Mouse (Mus musculus): ENCODE measurements around the gene Xxylt1. TPM values are rescaled to one million over a fixed set of nuclear protein-coding genes. Genes with fewer than 3 reads are reported as not detected.

Gene Xxylt1
- total RNA-seq, 1 experiment from 2014 or later = 8.6 TPM

DNA sequence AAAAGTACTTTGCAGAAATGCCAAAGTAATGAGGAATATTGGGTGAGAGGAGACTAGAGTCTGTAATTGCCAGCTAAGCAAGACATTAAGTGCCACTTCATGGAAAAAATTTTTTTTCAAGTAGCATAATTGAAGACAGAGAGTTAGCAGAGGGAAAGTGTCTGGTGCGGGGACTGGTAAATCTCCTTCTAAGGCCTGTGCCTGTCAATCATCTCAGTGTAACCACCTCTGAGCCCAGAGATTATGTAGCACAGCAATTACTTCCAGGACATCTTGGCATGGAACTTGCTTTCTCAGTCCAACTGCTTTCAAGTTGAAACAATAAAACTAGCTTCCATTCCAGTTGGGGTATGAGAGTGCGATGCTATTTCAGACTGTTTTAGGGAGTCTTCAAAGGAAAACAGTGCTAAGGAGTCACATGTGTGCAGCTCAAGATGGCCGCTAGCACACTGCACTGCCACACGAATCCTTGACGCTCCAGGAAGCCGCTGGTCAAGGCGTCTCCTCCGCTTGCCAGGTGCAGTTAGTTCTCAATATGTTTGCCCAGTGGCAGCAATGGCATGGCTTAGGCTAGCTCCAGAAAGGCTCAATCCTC lies 45.5 kb downstream of the Xxylt1 start:
- ATAC-seq (replicated peaks; ENCODE audit: insufficient number of reproducible peaks, low FRiP score, low TSS enrichment, poor library complexity, severe bottlenecking) = no peak

DNA sequence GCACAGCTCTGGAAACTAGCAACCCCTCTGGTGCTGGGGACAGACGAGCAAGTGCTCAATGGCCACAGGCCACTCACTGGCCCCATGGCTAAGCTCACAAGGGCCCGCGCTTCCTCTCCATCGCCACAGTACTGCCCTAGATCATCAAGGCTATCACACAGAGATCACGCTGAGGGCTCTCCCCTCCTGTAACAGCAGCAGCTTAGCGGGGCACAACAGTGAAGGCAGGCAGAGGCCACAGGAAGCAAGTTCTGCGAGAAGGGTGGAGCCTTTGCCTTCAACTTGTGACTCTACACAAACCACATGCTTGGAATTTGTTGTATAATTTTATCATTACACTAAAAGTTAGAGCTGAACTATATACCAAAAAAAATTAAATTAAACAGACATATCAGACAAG lies 46.0 kb downstream of the Xxylt1 start:
- ATAC-seq (replicated peaks; ENCODE audit: insufficient number of reproducible peaks, low FRiP score, low TSS enrichment, poor library complexity, severe bottlenecking) = no peak

DNA sequence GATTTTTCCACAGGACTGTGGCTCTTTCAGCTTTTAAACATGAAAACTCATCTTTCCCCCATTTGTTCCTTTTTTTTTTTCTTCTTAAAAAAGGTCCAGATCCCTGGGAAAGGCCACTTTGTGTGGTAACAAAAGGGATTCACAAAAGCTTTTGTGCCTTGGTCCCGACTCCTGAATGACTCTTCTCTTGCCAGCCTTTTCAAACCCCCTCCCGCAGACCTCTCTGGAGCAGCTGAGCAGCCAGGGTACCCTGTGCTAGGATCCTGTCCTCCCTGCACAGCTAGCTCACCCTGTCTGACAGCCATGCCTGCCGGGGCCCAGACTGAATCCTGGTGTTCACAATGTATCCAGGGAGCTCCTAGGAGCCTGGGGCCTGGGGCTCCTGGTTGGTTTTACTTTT lies 47.2 kb downstream of the Xxylt1 start:
- no peak for ATAC-seq (replicated peaks; ENCODE audit: insufficient number of reproducible peaks, low FRiP score, low TSS enrichment, poor library complexity, severe bottlenecking)

DNA sequence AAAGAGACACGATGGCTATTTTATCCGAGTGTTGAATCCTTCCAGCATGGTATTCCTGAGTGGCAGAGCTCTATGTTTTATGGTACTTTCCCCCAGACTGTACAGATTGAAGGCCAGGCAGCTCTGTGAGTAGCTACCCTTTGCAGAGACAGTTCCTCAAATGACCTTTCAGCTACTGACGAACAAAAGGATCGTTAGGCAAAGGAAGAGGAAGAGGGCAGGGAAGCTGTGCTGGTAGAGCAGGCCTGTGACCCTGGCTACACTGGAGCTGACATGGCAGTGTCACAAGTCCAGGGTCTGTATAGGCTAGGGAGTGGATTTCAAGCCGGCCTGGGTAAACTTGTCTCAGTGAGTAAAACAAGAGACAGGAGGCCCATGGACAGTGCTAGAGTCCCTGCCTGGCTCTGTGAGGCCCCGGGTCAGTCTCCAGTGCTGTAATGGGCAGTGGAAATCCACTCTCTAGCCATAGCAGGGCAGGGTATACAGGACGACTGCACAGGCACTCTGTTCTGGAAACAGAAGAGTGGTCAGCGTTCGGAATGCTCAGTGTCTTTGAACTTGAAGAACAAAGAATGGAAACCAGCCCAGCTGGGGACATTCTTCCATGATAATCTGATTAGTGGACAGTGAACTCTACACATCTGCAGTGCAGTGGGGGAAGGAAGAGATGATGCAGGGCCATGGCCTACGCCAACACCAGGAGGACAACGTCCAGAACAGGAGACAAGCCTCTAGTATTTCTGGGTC lies 51.3 kb downstream of the Xxylt1 start:
- ATAC-seq (replicated peaks; ENCODE audit: insufficient number of reproducible peaks, low FRiP score, low TSS enrichment, poor library complexity, severe bottlenecking) = peak; percentile 77

DNA sequence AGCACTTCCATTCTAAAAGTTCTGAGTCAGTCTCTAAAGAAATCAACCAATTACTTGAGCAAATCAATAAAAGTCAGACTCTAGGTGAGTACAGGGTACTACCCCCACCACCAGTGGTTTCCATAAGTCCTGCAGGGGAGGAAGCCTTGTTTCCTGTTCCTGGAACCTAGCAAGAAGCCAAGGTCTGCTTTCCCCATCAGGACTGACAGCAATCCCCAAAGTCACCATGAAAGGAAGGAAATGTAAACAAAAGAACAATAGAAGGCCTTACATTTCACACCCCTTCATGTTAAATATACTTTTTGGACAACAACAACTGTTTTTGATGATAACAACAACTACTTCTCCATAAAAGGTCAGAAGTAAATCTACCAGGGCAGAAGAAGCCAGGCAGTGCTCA lies 53.6 kb downstream of the Xxylt1 start:
- ATAC-seq (replicated peaks; ENCODE audit: insufficient number of reproducible peaks, low FRiP score, low TSS enrichment, poor library complexity, severe bottlenecking) = no peak

DNA sequence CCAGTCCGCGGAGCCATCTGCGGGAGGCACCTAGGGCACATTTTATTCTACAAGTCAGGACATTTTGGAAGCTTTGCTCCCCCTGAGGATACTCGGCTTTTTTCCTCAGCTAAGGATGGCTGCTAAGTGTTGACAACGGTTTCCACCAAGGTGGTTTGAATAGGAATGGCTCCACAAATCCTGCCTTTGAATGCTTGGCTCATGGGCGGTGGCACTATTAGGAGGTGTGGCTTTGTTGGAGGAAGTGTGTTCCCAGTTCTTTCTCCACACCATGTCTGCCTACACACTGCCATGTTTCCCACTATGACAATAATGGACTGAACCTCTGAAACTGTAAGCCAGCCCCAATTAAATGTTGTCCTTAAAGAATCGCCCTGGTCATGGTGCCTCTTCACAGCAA lies 55.7 kb downstream of the Xxylt1 start:
- no peak for ATAC-seq (replicated peaks; ENCODE audit: insufficient number of reproducible peaks, low FRiP score, low TSS enrichment, poor library complexity, severe bottlenecking)

DNA sequence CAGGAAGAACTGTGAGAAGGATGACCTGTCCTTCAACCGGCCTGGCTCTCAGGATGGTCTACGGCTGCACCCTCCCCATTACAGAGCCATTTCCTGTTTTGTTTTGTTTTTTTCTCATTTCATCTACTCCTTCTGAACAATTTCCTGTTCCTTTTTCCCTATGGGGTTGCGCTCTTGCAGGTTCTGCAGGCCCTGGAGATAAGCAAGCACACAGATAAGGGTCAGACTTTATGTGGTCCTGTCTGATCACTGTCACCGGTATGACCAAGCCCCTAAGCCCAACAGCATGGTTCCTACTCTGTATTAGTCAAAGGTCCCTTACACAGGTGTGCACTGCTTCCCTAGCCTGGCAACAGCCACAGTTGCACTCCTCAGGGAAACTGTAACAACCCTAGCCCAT lies 56.2 kb downstream of the Xxylt1 start:
- ATAC-seq (replicated peaks; ENCODE audit: insufficient number of reproducible peaks, low FRiP score, low TSS enrichment, poor library complexity, severe bottlenecking) = no peak

DNA sequence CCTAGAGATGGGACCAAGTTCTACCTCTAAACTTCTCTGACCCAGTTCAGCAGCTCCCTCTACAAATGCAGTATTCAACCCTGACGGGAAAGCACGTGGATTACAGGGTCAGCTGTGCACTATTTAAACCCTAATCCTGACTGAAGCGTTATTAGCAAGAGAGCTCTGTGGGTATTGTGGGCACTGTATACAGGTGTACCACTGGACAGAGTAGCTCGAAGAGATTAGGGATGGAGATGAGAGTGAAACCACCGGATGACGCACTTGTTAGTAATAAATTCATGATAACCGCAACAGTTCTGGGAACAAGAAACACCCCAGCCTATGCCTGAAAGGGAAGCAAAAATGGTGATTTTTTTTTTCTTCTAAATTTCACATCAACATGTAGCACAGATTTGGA lies 57.0 kb downstream of the Xxylt1 start:
- ATAC-seq (replicated peaks; ENCODE audit: insufficient number of reproducible peaks, low FRiP score, low TSS enrichment, poor library complexity, severe bottlenecking) = 0 out of 2 replicates have a peak, but pooled peaks have one; percentile 25

DNA sequence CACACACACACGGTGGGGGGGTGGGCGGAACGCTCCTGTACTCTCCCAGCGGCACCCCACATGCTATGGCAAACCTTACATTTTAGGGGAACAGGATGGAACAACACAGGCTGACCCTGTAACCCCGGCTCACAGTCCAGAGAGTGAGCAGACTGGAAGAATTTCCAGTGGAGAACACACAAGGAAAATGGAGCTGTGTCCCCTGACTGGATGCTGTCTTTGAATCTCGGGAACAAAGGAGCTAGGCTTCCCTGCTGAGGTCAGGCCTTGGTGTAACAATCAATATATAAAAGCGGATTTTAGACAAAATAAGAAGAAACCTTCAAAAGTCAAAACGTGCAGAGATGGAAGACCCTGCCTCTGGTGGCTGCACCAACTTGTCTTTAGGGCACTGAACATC lies 57.4 kb downstream of the Xxylt1 start:
- ATAC-seq (replicated peaks; ENCODE audit: insufficient number of reproducible peaks, low FRiP score, low TSS enrichment, poor library complexity, severe bottlenecking) = no peak

DNA sequence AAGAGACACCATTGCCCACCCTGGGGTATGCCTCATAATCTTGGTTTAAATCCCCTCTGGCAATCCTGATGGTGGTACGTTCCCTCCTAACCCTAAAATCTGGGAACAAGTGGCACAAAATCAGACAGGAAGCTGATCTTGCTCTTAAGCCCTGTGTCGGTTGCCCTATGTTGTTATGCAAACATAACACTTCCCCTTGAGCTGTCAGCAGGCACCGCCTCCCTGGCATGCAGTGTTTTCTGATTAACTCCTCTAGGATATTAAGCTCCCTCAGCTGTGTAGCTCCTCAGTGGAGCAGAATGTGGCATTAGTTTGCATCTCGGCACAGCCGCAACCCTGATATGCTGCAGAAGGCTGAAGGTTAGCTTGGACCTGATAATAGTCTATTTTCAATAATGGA lies 58.9 kb downstream of the Xxylt1 start:
- ATAC-seq (replicated peaks; ENCODE audit: insufficient number of reproducible peaks, low FRiP score, low TSS enrichment, poor library complexity, severe bottlenecking) = peak; percentile 47; the same call in 1 of the 2 replicates

DNA sequence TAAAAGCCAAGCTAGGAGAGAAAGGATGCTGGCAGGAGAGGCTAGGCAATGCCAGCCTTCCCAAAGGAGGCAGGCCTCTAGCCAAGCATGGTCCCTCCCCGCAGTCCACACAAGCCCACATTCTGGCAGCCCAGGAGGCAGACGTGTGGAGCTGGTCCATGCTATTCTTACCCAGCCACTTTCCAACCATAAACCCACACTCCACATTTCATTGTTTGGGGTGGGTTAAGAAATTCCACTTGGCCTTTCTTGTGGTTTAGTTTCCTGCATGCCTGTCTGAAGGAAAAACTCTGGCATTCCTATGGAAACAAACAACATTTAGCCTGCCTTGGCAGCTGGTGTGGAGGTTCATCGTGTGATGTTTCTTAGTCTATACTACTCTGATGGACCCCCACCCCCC lies 61.7 kb downstream of the Xxylt1 start:
- no peak for ATAC-seq (replicated peaks; ENCODE audit: insufficient number of reproducible peaks, low FRiP score, low TSS enrichment, poor library complexity, severe bottlenecking)

DNA sequence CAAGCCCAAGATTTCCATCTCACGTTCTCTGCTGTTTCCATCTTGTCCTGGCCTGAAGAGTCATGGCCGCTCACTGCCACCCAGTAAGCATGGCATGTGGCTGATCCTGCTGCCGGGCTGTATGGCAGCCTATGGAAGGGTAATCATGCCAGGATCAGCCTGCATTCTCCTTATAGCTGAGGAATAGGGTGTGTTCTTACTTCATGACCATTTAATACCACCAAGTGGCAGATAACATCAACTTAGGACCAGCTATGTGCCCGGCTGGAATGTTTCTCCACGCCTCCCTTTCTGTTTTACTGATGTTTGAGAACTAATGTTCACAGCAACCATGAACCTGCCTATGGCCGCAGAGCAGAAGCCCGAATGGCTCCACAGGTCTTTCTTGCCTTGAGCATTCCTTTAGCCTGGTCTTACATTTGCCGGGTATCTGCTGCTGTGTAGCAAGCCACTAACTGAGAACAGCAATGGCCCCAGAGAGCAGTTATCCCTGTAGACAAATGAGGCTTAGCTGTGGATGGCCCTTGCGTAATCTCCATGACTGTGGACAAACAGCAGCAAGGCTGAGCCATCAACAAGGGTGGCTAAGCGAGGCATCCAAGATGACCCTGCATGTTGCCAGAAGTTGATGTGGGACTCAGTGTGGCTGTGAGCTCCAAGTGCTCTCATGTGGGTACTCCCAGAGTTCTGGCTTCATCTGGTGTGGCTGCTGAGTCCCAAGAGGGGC lies 63.4 kb downstream of the Xxylt1 start:
- ATAC-seq (replicated peaks; ENCODE audit: insufficient number of reproducible peaks, low FRiP score, low TSS enrichment, poor library complexity, severe bottlenecking) = no peak

DNA sequence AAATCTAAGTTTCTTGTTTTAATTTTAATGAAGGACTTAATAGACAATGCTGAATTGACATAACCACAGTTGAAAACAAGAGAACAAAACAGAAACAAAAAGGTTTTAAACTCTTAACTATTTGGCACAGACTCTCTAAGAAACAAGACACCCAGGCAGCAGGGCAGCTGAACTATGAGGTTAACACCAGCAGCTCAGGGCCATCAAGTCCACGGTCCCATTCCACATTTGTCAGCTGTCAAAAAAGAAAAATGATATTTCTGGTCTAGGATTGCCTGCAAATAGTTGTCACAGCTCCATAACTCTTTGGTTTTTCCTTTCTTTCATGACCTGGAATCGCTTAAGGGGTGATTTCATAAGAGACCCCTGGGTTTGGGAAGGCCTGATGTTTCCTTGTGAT lies 64.6 kb downstream of the Xxylt1 start:
- ATAC-seq (replicated peaks; ENCODE audit: insufficient number of reproducible peaks, low FRiP score, low TSS enrichment, poor library complexity, severe bottlenecking) = no peak

DNA sequence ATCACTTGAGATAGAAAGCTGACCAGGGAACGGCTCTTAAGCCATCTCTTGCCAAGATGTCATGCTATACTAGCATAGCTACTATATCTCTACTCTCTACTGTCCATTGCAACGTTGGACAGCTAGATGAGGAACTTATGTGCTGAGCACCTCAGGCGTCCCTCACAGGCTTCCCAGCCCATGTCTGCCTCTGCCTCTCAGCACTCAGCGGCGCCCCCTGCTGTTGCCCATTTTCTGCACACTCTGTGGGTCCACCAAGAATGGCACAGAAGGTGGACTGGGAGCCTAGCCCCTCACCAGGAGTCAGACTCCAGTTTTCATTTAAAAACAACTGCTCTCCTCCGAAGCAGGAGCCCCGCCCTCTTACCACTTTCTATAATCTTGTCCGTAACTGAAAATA lies 65.1 kb downstream of the Xxylt1 start:
- ATAC-seq (replicated peaks; ENCODE audit: insufficient number of reproducible peaks, low FRiP score, low TSS enrichment, poor library complexity, severe bottlenecking) = peak; percentile 45; the same call in 1 of the 2 replicates

DNA sequence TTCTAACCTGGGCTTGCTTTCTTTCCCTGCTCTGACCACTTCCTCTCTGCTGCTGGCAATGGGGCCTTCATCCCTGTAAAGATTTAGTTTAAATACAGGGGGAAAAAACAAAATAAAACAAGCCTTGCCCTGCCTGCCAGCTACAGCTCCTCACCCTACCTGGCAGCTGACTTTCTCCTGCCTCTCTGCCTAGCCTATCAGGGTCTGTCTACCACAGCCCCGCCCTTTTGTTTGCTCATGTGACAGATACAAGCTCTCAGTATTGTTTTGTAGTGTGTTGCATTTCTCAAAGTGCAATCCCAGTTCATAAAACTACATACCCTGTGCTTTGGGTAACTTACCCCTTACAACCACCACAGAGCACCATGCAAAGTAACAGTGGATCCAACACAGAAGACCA lies 66.0 kb downstream of the Xxylt1 start:
- ATAC-seq (replicated peaks; ENCODE audit: insufficient number of reproducible peaks, low FRiP score, low TSS enrichment, poor library complexity, severe bottlenecking) = no peak

DNA sequence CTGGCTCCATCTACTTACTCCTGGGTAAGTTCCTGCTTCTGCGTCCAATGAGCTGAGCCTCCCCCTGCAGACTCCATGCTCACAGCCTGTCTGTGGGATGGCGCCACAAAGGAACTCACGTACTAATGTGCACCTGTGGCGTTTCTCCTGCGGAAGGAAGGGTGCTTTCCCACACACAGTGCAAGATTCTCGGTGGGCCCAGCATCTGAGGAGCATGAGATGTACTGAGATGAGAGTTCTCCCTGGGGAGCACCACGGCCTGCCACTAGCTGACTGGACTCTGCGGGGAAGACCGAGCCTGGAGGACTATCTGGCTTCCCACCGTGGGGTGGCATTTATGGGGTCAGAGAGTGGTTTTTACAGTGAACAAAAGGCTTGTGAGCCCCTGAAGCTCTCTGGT lies 69.0 kb downstream of the Xxylt1 start:
- no peak for ATAC-seq (replicated peaks; ENCODE audit: insufficient number of reproducible peaks, low FRiP score, low TSS enrichment, poor library complexity, severe bottlenecking)

DNA sequence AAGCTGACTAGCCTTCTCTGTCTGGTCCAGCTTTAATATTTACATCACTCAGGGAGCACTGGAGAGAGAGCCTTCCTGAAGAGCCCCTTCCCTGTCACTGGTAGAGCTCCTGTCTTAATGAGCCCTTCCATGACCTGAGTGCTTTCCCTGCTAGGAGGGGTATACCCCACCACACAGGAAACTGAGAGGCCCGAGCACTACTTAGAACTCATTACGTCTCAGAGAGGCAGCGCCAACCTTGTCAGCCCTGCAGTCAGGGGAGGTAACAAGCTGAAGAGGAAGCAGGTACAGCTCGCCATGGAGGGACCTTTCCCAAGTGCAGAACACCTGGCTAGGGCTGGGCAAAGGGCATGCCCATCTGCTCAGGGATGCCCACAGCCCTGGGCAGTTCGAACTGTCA lies 70.8 kb downstream of the Xxylt1 start:
- ATAC-seq (replicated peaks; ENCODE audit: insufficient number of reproducible peaks, low FRiP score, low TSS enrichment, poor library complexity, severe bottlenecking) = no peak

DNA sequence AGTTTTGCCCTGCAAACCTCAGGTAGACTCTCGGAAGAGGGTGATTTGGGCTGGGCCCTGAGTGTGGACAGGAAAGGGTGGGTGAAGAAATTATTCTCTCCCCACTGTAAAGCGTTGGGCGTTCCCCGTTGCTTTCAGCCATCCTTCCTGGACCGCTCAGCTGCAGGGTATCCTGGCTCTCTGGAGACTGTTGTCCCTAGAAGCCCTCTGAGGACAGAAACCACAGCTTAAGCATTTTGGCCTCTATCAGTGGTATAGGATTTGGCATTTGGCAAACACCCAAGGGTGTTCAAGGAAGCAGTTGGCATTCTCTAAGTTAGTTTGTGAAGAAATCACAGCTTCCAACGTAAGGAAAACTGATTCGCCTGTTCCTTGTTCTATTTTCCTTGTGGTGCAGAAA lies 72.9 kb downstream of the Xxylt1 start:
- ATAC-seq (replicated peaks; ENCODE audit: insufficient number of reproducible peaks, low FRiP score, low TSS enrichment, poor library complexity, severe bottlenecking) = no peak

DNA sequence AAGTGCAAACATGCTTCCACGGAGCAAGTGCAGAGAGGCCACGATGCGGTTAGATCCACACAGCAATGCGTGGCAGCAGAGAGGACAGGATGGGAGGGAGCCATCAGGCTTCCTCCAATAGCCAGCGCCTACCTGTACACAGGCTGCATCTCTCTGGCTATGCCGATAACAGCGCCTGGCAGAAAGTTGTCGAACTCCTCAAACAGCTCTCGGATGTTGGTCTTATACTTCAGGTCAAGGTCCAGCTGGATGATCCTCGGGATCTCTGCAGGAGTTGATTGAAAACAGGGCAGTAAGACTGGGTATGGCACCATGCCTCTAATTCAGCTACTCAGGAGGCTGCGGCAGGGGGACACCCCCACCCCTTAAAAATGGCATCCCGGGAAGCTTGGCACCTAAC lies 73.7 kb downstream of the Xxylt1 start:
- ATAC-seq (replicated peaks; ENCODE audit: insufficient number of reproducible peaks, low FRiP score, low TSS enrichment, poor library complexity, severe bottlenecking) = no peak

DNA sequence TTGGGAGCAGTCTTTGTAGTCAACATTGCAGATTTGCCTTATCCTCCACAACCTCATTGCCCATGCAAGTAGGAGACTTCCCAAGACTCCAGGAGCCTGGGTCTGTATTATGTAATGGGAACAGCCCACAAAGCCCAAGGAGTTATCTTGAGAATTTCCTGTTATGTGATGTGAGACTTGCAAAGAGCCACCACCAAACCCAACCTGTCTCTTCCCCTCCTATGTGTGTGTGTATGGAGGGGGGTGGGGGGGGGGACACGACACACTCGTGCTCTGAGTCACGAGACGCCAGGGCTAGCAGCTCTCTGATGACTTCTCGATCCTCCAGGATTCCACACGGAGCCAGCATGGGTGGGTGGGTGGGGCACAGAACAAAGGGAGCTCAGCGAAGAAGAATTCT lies 75.5 kb downstream of the Xxylt1 start:
- no peak for ATAC-seq (replicated peaks; ENCODE audit: insufficient number of reproducible peaks, low FRiP score, low TSS enrichment, poor library complexity, severe bottlenecking)

All from monocyte, adult 5-6 weeks (primary cell).